ENCODE assay signal across 11 mouse cellular contexts in genomic region chr12:104978943-104979723, GRCm38 (mm10). TPM values are rescaled to one million over a fixed set of nuclear protein-coding genes. Genes with fewer than 3 reads are reported as not detected.
A peak's percentile ranks its signal among the peaks of the same experiment; 100 is the strongest.
DNase-seq lines count a peak whose midpoint lies in the region; ATAC-seq and TF ChIP-seq lines count a peak whose summit lies in the region.
"Had no signal": no experiment of that assay in that cellular context is flagged by ENCODE, and none has a peak within 500 bp of the region (broad histone marks: within the 10 kb centered on the region; RNA-seq: fewer than 3 reads in every experiment).

No protein-coding gene starts in this region.

- H3K4me3 ChIP-seq in heart, embryonic 11.5 days (ENCODE audit: low read depth, low read length): no peak overlapping the region
- H3K4me3 ChIP-seq in lung, embryonic 15.5 days: no peak overlapping the region
- no peak overlapping the region for H3K4me3 ChIP-seq in olfactory bulb, adult 2 months (ENCODE audit: insufficient read depth, low read depth, low read length)

- no peak overlapping the region for H3K27ac ChIP-seq in heart, embryonic 11.5 days (ENCODE audit: low read depth, low read length)
- peak overlapping the region; percentile 10; the same call in 1 of the 2 replicates for H3K27ac ChIP-seq in lung, embryonic 15.5 days
- H3K27ac ChIP-seq in olfactory bulb, adult 2 months (ENCODE audit: insufficient read depth, low read depth, low read length): 0 out of 2 replicates have a peak overlapping the region, but pooled peaks have one; percentile 7

- H3K9ac ChIP-seq in heart, embryonic 11.5 days (ENCODE audit: low read depth, low read length): 0 out of 2 replicates have a peak overlapping the region, but pooled peaks have one; percentile 23
- no peak overlapping the region for H3K9ac ChIP-seq in lung, embryonic 15.5 days
- H3K9ac ChIP-seq: lung, embryonic 14.5 days had no signal

- no peak for TF ChIP-seq POLR2A in olfactory bulb, adult 2 months (IDR thresholded peaks at IDR 0.05; ENCODE audit: insufficient read depth, low read depth, low read length)

- H3K4me1 ChIP-seq in heart, embryonic 11.5 days (ENCODE audit: control insufficient read depth, insufficient read depth, low read length): peaks cover 4% of the 10 kb centered on the region; the same call in 1 of the 2 replicates
- peaks cover 11% of the 10 kb centered on the region for H3K4me1 ChIP-seq in lung, embryonic 15.5 days
- H3K4me1 ChIP-seq in olfactory bulb, adult 2 months (ENCODE audit: control insufficient read depth, insufficient read depth, low read length): peaks cover 31% of the 10 kb centered on the region

- no peaks in the 10 kb centered on the region for H3K27me3 ChIP-seq in heart, embryonic 11.5 days (ENCODE audit: control insufficient read depth, insufficient read depth, low read length)
- H3K27me3 ChIP-seq in lung, embryonic 15.5 days: no peaks in the 10 kb centered on the region

- whole genome bisulfite sequencing in heart, embryonic 11.5 days (ENCODE audit: insufficient replicate concordance): 60% methylated on average over 22 of the region's 22 CpGs
- WGBS in lung, embryonic 15.5 days: 67% methylated on average over 22 of the region's 22 CpGs
- 66% methylated on average over 22 of the region's 22 CpGs for WGBS in olfactory bulb, adult 2 months

- no peak for TF ChIP-seq CTCF in olfactory bulb, adult 2 months (IDR thresholded peaks at IDR 0.05; ENCODE audit: insufficient read depth, low read depth, low read length)

- peak overlapping the region; percentile 21 for H3K4me2 ChIP-seq in heart, embryonic 11.5 days
- H3K4me2 ChIP-seq in lung, embryonic 15.5 days: 0 out of 2 replicates have a peak overlapping the region, but pooled peaks have one; percentile 18
- H3K4me2 ChIP-seq: lung, embryonic 14.5 days had no signal

- no peak for ATAC-seq in heart, embryonic 11.5 days (replicated peaks; ENCODE audit: insufficient number of reproducible peaks, low FRiP score, low TSS enrichment)
- ATAC-seq in lung, embryonic 15.5 days (ENCODE audit: borderline replicate concordance, extremely low read depth, low FRiP score, low TSS enrichment): no peak

- no peak for DNase-seq in heart, postnatal 36 days
- DNase-seq in lung, postnatal 4 days: no peak
- peak; percentile 27 for DNase-seq in heart, postnatal 4 days
- DNase-seq in left cerebral cortex, postnatal 36 days (ENCODE audit: low spot score in 2 of 2): no peak
- no peak for DNase-seq in thymus, postnatal 4 days
- DNase-seq: lung, embryonic 14.5 days; right cerebral cortex, postnatal 4 days; thymus, postnatal 14 days had no signal

- H3K9me3 ChIP-seq in heart, embryonic 11.5 days (replicated peaks; ENCODE audit: control insufficient read depth, low read length): 0 out of 2 replicates have a peak, but pooled peaks cover 3% of the 10 kb centered on the region
- H3K9me3 ChIP-seq in lung, embryonic 15.5 days: no peaks in the 10 kb centered on the region

- H3K36me3 ChIP-seq in heart, embryonic 11.5 days (ENCODE audit: control insufficient read depth, insufficient read depth, low read length): no peaks in the 10 kb centered on the region
- H3K36me3 ChIP-seq in lung, embryonic 15.5 days: no peaks in the 10 kb centered on the region

- intact Hi-C loops in heart, postnatal 36 days (cut with DNase I): no loop called here
- intact Hi-C loops in left cerebral cortex, postnatal 36 days (cut with DNase I): loop anchor here (5.0 kb wide), 1 partner anchor 33 kb away; no protein-coding TSS in a partner anchor

RNA-seq across cellular contexts. Expression of gene Syne3, which starts 30.5 kb away (rescaled TPM):
- polyA plus RNA-seq in heart, embryonic 11.5 days (2014; fragmentation: Nextera tagmentation; extraction: Ambion mirVana): 0.10 and 0.42 TPM in 2 replicates
- total RNA-seq in heart, postnatal 36 days (2021): 1 to 10 TPM; 7.2 to 7.8 TPM
- polyA plus RNA-seq in lung, embryonic 15.5 days (2015; fragmentation: Nextera tagmentation; extraction: Ambion mirVana): 0.50 and 0.81 TPM in 2 replicates
- 1 to 10 TPM; 7.3 to 7.8 TPM for total RNA-seq in heart, postnatal 4 days (2021)
- polyA plus RNA-seq in olfactory bulb, adult 2 months (2012; ENCODE audit: insufficient read depth, insufficient read length, low replicate concordance, missing spikeins): not detected in 2 replicates
- 1 to 10 TPM; 1.0 to 2.1 TPM for total RNA-seq in left cerebral cortex, postnatal 36 days (2021)

RNA-seq across cellular contexts. Expression of gene Glrx5, which starts 53.4 kb away (rescaled TPM):
- 214 and 254 TPM in 2 replicates for polyA plus RNA-seq in heart, embryonic 11.5 days (2014; fragmentation: Nextera tagmentation; extraction: Ambion mirVana)
- 10 to 100 TPM; 93.2 to 97.0 TPM for total RNA-seq in heart, postnatal 36 days (2021)
- polyA plus RNA-seq in lung, embryonic 15.5 days (2015; fragmentation: Nextera tagmentation; extraction: Ambion mirVana): 136 and 140 TPM in 2 replicates
- 10 to 100 TPM; 81.2 to 82.0 TPM for total RNA-seq in heart, postnatal 4 days (2021)
- not detected in 2 replicates for polyA plus RNA-seq in olfactory bulb, adult 2 months (2012; ENCODE audit: insufficient read depth, insufficient read length, low replicate concordance, missing spikeins)
- 10 to 100 TPM; 41.1 to 51.5 TPM for total RNA-seq in left cerebral cortex, postnatal 36 days (2021)
